Mouse (Mus musculus) brain, adult 2 months (tissue): ENCODE measurements at regions not wholly inside any gene's neighbourhood (a gene's known extent, or its start where the extent isn't known, plus 50 kb on each side); places are given as distances from the start of the nearest gene placed in this dataset.

ENCODE experiments used
- DNase-seq: peaks from one replicate; pipeline ENCODE4 v3.0.0; 2011; ENCODE audit warnings: low read depth, low spot score

DNA sequence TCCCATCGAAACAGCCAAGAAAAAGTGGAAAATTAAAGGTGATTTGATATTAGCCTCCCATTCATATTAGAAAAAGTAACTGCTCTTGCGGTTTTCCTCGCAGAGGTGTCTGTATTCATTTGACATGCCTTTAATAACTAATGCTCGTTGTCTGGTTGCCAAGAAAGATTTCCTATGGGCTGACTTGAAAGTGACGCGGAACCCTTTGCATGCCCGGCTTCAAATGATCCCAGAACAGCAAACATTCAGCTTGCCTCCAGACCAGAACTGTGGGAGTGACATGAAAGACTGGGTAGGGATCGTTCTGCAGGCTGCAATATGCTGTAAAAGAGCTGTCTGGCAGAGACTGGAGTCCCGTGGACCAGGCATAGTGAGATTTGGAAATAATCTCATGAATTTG is 81.9 kb upstream of the Pkdcc start:
- DNase-seq: peak; percentile 23

DNA sequence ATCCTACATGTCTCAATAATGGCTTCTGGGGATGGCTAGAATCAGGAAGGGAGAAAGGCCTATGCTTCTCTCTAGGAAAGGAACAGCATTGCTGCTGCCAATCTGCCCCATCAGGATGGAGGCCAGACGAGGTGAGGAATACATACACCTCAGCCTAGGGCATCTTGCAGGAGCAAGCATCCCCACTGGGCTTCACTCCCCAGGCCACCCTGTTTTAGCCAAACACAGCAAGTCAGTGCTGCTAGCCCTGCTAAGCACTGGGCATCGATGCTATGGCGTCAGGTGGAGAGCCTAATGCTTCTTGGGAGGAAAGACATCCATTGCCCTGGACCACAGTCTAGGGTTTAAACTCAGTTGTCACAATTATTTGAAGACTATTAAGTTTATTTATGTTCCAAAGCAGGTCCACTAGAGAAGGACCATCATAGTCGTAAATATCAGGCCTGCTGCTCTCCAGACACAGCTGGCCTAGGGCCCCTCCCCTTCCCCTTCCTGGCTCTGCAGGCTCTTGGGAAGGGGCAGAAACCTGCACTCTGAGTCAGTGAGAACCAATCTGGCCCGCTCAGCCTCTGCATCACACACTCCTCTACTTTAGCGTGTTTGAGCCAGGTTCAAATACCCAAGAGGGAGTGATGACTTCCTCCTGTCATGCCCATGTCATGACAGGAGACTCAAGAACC is 79.5 kb upstream of the Pkdcc start:
- no peak for DNase-seq

DNA sequence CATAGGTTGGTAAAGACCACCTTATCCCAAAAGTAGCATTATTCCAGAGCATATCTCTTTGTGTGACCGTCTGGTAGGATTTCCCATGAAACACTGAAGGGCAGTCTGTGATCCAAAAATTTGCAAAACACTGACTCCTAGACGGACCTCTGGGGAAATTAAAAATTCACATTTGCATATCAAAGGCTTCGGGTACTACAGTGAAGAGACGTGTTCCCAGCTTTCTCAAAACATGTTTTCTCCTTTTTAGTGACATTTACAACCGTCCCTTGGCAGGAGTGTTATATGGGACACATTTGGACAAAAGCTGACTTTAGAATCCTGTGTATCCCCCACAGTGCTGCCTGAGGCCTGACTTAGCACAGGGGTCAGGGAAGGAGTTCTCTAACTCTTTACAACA is 78.8 kb upstream of the Pkdcc start:
- no peak for DNase-seq

DNA sequence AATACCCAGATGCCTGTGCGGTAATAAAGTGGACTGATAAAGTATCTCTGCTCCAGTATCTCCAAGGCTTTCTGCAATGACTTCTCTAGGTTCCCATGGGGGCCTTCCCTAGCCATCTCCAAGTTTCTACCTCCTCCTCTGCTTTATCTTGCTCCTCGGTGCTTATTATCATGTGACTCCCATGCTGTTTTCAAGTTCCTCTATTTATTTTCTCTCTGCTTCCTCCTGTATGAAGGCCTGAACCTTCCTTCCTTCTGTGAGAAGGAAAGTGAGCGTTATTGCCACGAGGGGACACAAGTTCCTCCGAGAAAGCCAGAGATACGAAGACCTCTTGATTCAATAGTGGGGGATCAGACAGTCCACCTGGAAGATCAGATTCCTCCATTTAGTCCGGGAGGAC is 77.4 kb upstream of the Pkdcc start:
- no peak for DNase-seq

DNA sequence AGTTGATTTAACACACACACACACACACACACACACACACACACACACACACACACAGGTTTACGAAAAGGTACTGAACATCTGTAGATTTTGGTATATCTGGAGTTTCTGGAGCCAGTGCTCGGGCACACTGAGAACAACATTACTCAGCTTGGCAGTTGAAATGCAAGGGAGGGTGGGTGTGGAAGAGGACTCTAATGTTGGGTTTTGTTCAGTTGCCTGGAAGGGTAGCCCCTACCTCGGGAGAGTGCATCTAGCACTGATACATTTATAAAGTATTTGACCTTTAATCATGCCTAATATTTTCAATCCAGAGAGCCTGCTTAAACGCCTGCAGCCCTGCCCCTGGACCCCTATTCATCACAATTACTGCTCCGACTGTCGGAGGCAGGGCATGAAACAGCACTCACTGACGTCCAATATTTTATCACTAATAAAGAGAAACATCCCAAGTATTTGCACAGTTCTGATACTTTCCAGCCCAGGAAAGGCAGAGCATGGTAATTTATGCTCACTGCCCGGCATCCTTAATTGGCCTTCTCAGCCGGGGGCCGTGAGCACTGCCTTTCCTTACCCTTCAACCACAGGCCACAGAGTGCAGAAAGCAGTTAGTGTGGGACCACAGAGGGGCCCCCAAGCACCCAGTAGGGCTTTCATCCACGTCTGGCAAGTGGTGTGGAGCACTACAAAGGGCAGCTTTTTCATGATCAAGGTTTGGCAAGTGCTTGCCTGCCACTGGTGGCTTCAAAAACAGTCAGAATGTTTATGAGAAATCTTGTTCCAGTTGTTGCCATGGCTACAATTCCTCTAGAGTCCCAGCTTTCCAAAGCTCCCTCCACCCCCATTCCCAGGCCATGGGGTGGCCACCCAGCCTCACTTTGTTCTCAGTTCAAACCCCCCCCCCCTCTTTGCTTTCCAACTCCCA is 76.3 kb upstream of the Pkdcc start:
- DNase-seq: no peak

DNA sequence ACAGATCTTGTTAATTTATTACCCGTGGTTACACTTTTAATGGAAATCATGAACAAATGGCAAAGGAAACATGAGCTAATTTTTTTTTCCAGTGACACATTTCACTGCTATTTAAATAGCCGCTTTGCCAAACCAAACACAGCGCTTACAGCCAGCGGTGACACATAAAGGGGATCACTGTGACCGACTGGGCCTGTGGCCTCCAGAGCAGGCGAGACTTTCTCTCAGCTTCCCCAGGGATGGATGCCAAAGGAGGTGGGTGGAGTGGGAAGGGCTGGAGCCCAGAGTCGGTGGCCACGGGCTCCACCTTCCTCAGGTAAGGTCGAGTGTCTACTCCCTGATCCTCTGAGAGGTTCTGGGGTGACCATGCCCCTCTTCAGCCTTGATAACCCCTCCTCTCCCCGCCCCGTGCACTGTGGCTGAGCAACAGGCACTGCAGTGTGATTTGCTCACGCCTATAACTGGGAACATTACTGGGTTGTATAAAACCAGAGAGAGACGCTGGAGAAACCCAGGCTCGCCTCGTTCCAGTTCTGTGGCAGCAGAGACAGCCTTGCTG is 66.6 kb upstream of the Pkdcc start:
- DNase-seq: no peak

DNA sequence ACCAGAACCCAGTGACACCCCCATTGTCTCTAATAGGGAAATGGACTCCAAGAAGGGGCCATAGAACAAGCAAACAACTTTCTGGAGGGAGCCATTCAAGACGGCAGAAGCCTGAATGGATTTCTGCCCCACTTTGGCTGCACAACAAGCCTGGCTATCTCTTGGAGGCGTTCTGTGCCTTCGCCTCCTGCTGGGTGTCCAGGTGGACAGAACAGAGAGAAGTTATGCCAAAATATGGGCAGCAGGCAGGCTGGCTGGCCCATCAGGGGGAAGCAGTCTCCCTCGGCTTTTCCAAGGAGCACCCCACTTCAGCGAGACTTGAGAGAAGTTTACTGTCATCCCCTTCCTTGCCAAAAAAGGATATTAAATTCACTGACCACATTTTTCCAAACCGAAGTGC is 65.8 kb upstream of the Pkdcc start:
- peak; percentile 67 for DNase-seq

DNA sequence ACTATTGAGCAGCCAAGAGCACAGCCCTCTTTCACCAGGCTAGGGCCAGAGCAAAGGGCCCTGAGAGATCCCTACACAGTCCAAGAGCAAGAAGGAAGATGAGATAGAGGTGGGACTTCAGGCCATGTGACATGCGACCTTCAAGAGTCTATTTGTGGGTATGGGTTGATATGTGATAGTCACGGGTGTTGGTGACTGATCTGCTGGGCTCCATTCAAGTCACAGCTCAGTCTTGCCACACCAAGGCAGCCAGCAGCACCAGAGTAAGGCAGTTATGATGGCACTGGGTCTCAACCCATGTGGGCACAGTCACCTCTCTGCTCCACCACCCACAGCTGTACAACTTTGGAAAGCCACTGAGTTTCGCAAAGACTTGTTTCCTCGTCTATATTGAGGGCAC is 60.0 kb upstream of the Pkdcc start:
- DNase-seq: no peak

DNA sequence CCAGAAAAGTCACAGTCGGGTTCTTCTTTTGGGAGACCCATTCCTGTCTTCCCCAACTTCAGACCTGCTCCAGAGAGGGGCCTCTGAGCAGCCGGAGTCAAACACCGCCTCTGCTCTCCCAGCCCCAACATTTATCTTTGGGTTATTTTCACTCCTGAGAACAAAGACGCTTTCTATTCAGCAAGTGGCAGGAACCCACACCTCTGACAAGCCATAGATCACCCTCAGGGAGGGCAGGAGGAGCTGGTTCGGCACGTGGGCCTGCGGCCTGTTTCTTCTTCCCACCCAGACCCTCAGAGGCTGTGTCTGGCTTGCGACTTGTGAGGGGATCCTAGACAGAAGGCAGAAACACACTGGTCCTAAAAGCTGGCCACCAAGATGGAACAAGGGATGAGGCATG is 58.4 kb upstream of the Pkdcc start:
- DNase-seq: no peak

DNA sequence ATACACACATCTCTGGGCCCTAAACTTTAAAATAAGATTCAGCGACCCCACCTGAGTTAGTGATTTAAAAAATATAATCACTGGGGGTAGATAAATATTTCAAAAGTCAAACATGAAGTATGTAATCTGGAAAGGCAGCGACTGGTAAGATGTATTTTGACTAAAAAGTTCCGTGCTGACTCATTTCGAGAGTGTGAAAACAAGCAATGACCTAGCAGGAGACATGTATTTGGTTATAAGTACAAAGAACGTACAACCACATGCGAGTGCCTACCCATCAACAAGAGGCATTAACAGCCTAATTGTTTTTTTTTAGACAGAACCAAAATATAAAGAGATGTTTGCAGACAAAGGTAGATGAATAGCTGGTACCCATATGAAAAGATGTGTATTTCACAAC is 57.0 kb upstream of the Pkdcc start:
- no peak for DNase-seq

DNA sequence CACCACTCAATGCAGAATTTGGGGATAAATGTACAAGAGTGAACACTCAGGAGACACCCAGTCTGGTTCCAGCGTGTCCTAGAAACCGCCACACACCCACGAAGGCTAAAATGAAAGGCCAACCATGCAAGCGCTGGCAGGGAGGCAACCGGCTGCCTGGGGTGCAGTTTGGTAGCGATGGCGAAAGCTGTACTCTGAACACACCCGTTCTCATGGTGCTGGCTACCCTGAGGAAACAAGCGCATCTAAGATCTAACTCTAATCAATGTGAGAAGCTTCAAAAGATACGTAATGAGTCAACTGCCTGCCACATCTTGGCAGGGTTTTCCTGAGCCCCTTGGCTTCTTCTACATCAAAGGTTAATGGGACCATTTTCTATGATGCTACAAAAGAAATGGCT is 56.4 kb upstream of the Pkdcc start:
- DNase-seq: no peak

DNA sequence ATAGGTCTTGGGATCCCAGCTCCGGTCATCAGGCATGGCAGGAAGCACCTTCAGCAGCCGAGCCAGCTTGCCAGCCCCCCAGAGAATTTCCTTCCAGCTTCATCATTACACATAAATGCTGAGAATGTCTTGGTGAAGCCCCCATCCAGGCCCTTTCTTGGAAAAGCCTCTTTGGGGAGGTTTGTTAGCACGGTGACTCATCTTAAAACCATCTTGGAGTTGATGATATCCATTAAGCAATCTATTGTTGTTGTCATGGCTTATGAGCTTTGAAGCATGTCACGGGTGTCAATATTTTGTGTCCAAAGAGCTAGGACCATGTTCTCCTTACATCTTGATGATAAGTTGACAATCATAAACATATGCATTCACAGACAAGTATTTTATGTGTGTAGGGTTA is 55.5 kb upstream of the Pkdcc start:
- DNase-seq: no peak

DNA sequence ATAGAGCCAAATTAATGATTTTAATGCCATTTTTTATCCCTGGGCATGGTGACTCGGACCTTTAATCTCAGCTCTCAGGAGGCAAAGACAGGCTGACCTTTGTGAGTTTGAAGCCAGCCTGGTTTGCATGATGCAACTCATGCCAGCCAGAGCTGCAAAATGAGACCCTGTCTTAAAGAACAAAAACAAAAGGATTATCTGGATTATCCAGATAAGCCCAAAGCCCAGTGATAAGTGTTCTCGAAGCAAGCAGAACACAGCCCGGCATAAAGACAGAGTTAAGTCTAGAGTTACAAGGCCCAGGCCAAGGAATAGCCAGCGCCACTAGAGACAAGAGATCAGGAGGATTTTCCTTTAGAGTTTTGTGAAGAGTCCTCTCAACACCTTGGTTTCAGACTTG is 54.8 kb upstream of the Pkdcc start:
- DNase-seq: no peak

DNA sequence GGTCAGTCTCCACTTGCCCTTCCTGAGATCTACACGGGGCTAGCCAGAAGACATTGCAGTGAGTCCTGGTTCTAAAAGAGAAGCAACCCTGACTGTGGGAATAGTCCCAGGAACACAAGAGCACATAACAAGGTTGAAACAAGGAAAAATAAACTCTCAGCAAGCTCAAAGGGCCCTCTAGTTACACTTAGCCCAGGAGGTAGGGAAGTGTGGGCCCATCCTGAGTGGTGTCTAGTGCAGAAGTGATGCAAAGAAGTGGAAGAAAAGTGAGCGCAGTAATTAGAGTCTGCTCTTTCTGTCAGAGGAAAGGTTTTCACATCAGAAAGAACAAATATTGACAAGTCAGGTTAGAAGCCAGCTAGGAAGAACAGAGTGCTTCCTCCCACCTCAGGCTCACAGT is 53.4 kb upstream of the Pkdcc start:
- no peak for DNase-seq

DNA sequence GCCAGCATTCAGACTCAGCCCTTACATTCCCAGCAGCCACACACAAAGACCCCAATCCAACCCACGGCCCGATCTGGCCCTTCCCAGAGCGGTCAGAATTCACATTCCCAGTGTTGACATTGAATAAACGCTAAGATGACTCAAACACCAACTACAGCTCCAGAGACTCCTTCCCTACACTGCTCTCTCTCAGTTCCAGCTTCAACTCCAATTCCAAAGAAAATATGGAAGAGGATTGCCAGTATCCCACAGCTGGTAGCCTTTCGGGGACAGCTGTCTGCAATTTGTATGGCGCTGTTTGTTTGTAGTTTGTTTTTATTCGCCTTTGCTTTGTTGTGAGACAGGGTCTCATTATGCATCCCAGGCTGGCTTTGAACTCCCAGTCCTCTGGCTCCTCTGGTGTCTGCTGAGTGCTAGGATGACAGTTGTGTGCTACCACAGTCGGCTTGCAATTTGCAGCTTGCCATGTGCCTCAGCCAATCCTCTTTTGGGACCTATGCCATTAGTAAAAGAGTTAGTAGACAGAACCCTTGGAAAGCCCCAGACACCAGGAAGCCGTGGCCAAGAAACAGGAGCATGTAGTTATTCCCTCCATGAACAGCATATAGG is 51.0 kb upstream of the Pkdcc start:
- no peak for DNase-seq

DNA sequence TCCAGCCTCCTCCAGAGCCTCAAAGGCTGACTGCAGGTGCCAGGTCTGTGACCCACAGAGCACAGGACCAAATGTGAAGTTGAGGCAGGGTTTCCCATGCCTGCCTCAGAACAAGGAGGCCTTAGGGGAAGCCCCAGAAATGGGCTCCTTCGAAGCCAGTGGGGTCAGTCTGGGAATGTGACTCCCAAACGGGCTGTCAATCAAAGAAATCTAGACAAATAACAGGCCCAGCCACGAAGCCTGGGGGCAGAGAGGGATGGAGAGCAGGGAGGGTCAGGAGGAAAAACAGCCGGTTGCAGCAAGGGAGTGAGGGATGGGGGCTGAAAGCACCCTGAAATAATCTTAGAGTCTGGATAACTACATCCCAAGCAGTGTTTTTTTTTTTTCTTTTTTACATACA is 50.4 kb upstream of the Pkdcc start:
- DNase-seq: no peak

DNA sequence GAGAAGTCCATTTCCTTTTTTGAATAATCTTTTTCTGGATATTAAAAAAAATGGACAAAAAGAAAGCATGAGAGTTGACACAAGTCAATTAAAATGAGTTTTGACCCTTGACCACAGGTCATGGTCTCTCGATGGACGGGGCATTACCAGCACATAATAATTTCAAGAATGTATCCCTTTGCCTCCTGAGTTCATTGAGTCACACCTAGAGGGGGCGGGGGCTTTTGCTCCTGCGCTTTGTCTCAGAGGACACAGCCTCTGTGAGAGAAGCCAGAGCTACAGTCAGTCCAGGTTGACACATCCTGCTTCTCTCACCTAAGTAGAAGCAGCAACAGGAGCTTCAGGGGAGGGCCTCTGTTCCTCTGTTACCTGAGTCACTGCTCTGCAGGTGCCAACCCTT is 50.0 kb upstream of the Pkdcc start:
- no peak for DNase-seq
